Mouse (Mus musculus): ENCODE results near the gene Zfp1. TPM values are rescaled to one million over a fixed set of nuclear protein-coding genes. Genes with fewer than 3 reads are reported as not detected.

Zfp1 gene
- polyA plus RNA-seq, 1 experiment from 2014 or later, result 23.9 TPM

- H3K27me3 ChIP-seq, result no peaks in the 10 kb centered on the region
- TF ChIP-seq CTCF (IDR thresholded peaks at IDR 0.05), result no peak
- DNase-seq (ENCODE audit: low read depth, low spot score) (no peak), ATAC-seq (peak; percentile 40)
- in situ Hi-C loops (cut with MboI; ENCODE audit: low pct_unique_long_range_greater_than_20kb), result no loop called here
- ChIA-PET CTCF (interaction anchor here (1.5 to 1.6 kb wide), 2 partner anchors 15 to 85 kb away, joined by 3 to 5 read pairs; no protein-coding TSS in a partner anchor), POLR2A (interaction anchor here (0.7 to 1.3 kb wide), 3 partner anchors 10 to 108 kb away, joined by 3 to 4 read pairs (median 3); no protein-coding TSS in a partner anchor)
Observed at GRCm38 (mm10) chr8:111720115-111720544, 76.9 kb downstream of the Zfp1 start.

Other genes with a start within 250 kb of the Zfp1 start
- gene Fa2h, start 249.6 kb upstream of the Zfp1 start, polyA plus RNA-seq (2021), result 1.7 TPM
- gene Wdr59, start 121.3 kb upstream of the Zfp1 start, polyA plus RNA-seq (2021), result 16.4 TPM
- 55.3 TPM for gene Znrf1, start 107.3 kb upstream of the Zfp1 start, polyA plus RNA-seq (2021)
- gene Ldhd, start 13.0 kb upstream of the Zfp1 start, polyA plus RNA-seq (2021), result 12.8 TPM
- gene Ctrb1, start 47.6 kb downstream of the Zfp1 start, polyA plus RNA-seq (2021), result not detected
- gene Bcar1, start 100.4 kb downstream of the Zfp1 start, polyA plus RNA-seq (2021), result 156 TPM
- gene Cfdp1, start 210.9 kb downstream of the Zfp1 start, polyA plus RNA-seq (2021), result 179 TPM
- 7.2 TPM for gene Tmem170, start 233.3 kb downstream of the Zfp1 start, polyA plus RNA-seq (2021)